Mouse (Mus musculus): ENCODE results near the gene Ccdc177. TPM values are rescaled to one million over a fixed set of nuclear protein-coding genes. Genes with fewer than 3 reads are reported as not detected.

Gene Ccdc177
- polyA plus RNA-seq (2012; ENCODE audit: insufficient read depth, insufficient read length, missing spikeins): not detected in 2 replicates

DNA sequence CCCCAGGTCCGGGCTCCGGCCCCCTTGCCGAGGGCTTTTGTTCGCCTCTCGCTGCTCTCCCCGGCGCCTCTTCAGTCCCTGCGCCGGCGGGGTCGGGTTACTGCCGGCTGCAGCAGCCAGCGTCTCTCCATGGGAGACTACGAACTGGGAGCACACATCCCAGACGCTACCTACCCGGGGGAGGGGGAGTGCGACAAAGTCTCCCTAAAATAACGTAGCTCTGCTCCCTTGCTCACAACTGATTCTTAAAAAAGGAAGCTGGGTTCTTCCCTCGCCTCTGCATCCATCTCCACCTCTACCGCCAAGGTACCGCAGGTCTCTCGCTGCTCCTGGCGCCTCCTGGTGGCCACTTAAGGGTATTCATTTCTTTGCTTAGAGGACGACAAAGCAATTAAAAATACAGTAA lies at the start of gene Ccdc177:
Gene Ccdc177, minus strand, starts transcription at position 292 of the 406 bp plus-strand sequence.
- no peak within 1 kb of the TSS for H3K27ac ChIP-seq (replicated peaks; ENCODE audit: low read depth, low read length)
- peak within 1 kb of the TSS; percentile 24; the same call in 1 of the 2 replicates for H3K4me3 ChIP-seq (ENCODE audit: insufficient read depth, low read depth, low read length)
- peaks cover 2% of the 10 kb centered on the region for H3K4me1 ChIP-seq (ENCODE audit: control insufficient read depth, insufficient read depth, insufficient read length, low read length)

DNA sequence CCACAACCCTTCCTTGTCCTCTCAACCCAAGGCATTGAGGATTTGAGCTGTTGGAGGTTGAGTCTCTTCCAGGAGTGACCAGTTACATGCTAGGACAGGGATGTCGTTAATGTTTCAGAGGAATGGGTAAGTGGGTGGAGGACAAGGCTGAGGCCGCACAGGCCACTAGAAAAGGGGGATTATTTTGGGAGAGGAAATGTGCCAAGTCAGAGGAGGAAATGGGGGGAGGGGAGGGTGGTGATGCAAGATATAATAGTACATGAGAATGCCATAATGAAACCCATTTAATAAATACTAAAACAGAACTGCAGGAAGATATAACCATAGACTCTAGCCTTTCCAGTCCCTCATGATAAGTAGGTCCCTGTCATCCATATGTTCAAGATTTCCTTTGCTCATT lies 49.5 kb upstream of the Ccdc177 start:
- H3K4me3 ChIP-seq (ENCODE audit: insufficient read depth, low read depth, low read length): no peak overlapping the region
- H3K27ac ChIP-seq (replicated peaks; ENCODE audit: low read depth, low read length): peak overlapping the region; percentile 7; the same call in 1 of the 2 replicates
- peaks cover 35% of the 10 kb centered on the region for H3K4me1 ChIP-seq (ENCODE audit: control insufficient read depth, insufficient read depth, insufficient read length, low read length)

DNA sequence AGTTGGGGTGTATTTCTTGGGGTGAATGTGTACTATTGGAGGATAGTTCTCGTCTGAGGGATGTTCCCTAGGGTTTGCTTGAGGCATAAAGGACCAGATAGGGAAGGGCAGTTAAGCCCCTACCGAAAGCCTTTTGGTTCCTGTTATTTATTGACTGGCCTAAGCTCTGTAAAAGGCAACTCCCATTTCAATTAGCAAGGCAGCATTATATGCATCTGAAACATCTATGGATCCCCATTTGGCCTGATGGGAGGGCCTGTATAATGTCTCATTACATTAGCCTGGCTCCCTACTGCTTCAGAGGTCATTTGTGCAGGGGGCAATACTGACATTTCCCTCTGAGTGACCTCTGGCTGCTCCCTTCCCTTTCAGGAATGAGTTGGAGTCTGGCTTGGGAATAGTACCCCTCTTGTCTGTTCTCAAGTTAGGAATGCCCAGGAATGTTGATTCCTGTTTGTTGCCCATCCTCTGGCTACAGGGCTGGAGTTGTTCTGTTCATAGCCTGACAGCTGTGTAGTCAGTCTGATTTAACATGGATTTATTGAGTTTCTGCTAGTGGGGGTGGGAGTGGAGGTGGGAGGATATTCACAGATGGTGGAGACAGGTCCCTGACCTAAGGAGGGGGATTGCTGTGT lies 47.1 kb upstream of the Ccdc177 start:
- peaks cover 40% of the 10 kb centered on the region for H3K4me1 ChIP-seq (ENCODE audit: control insufficient read depth, insufficient read depth, insufficient read length, low read length)
- H3K27ac ChIP-seq (replicated peaks; ENCODE audit: low read depth, low read length): peak overlapping the region; percentile 38; the same call in 1 of the 2 replicates

DNA sequence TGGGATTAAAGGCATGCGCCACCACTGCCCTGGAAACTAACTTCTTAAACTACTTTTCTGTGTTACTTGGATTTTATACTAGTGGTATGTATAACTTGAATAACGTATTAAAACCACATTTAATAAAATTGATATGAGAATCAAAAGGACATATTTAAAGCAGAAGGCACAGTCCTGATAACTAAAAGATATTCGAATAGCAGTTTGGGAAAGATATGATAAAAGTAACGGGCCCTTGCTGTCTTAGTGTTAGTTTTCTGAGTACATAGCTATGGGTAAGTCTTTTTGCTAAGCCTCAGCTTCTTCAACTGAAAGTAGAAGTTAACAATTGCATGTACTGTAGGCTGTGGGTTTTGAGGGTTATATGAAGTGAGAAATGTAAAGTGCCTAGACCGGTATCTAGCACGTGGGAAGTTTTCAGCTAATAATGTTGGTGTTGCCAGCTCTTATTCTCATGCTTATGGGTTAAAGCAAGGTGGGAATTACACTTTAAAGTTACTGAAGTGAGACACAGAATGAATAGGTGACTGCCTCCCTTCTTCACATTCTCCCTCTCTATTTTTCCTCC lies 44.5 kb upstream of the Ccdc177 start:
- Histone ChIP-seq H3K27ac (replicated peaks; ENCODE audit: low read depth, low read length) (no peak overlapping the region), H3K4me1 (ENCODE audit: control insufficient read depth, insufficient read depth, insufficient read length, low read length) (peaks cover 23% of the 10 kb centered on the region), H3K4me3 (ENCODE audit: insufficient read depth, low read depth, low read length) (no peak overlapping the region)

More for the DNA sequence above, 47.1 kb upstream of the Ccdc177 start:
- H3K4me3 ChIP-seq (ENCODE audit: insufficient read depth, low read depth, low read length): no peak overlapping the region

DNA sequence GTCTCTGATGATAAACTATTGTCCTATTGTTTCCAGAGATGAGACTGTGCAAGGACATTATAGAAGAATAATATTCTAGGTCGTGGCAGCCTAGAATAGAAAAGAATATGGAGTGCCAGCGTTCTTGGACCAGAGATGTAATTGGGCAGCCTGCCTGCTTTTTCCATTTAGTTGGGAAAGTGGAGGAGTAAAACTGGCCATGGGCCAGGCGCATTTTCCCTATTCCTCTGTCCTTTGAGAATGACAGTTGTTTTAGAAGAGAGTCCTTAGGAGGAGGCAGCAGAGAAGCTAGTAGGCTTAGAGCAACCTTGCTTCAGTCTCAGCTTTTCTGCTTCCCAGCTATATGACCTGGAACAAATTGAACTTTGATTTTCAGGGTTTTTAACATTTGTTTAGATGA lies 43.4 kb upstream of the Ccdc177 start:
- H3K4me1 ChIP-seq (ENCODE audit: control insufficient read depth, insufficient read depth, insufficient read length, low read length): peaks cover 17% of the 10 kb centered on the region
- H3K4me3 ChIP-seq (ENCODE audit: insufficient read depth, low read depth, low read length): no peak overlapping the region
- 0 out of 2 replicates have a peak overlapping the region, but pooled peaks have one; percentile 3 for H3K27ac ChIP-seq (replicated peaks; ENCODE audit: low read depth, low read length)

DNA sequence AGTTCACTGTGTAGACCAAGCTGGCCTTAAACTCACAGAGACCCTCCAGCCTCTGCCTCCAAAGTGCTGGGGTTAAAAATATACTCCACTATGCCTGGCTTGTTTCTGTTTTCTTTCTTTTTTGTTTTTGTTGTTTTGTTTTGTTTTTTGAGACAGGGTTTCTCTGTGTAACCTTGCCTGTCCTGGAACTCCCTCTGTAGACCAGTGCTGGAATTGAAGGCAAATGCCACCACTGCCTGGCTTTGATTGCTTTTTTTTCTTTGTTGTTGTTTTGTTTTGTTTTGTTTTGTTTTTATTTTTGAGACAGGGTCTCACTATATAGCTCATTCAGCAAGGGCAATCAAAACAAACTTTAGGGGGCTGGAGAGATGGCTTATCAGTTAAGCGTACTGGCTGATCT lies 41.0 kb upstream of the Ccdc177 start:
- H3K4me3 ChIP-seq (ENCODE audit: insufficient read depth, low read depth, low read length): no peak overlapping the region
- no peak overlapping the region for H3K27ac ChIP-seq (replicated peaks; ENCODE audit: low read depth, low read length)
- peaks cover 10% of the 10 kb centered on the region for H3K4me1 ChIP-seq (ENCODE audit: control insufficient read depth, insufficient read depth, insufficient read length, low read length)

DNA sequence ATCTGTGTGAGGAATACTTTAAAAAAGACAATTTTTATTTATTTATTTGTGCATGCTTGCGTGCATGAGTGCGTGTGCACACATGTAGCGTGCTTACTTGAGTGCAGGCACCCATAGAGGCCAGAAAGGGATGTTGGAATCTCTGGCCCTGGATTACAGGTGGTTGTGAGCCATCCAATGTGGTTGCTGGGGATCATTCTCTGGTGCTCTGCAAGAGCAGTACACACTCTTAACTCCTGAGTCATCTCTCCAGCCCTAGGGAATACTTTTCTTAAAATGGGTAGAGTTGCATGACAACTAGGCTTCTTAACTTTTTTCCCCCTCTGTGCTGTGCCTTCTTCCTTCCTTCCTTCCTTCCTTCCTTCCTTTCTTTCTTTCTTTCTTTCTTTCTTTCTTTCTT lies 39.7 kb upstream of the Ccdc177 start:
- no peak overlapping the region for H3K27ac ChIP-seq (replicated peaks; ENCODE audit: low read depth, low read length)
- H3K4me3 ChIP-seq (ENCODE audit: insufficient read depth, low read depth, low read length): no peak overlapping the region

DNA sequence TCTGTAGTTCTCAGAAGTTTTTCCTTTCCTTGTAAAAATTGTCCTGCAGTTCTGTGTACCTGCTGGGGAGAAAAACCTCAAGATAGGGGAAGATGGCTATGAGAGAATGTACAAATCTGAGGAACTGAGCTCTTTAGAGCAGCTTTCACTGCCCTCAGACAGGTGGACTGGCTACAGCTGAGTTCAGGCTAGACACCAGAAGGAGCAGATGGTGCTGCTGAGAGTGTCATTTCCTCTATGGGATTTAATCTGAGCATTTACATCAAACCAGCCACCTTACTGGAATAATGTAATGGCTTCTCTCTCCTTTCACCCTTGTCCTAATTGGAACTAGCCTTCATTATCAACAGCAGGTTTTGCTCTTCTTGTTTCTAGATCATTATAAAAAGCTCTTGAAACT lies 37.8 kb upstream of the Ccdc177 start:
- H3K27ac ChIP-seq (replicated peaks; ENCODE audit: low read depth, low read length): no peak overlapping the region
- peaks cover 19% of the 10 kb centered on the region for H3K4me1 ChIP-seq (ENCODE audit: control insufficient read depth, insufficient read depth, insufficient read length, low read length)
- no peak overlapping the region for H3K4me3 ChIP-seq (ENCODE audit: insufficient read depth, low read depth, low read length)

More for the DNA sequence above, 39.7 kb upstream of the Ccdc177 start:
- H3K4me1 ChIP-seq (ENCODE audit: control insufficient read depth, insufficient read depth, insufficient read length, low read length): peaks cover 15% of the 10 kb centered on the region

DNA sequence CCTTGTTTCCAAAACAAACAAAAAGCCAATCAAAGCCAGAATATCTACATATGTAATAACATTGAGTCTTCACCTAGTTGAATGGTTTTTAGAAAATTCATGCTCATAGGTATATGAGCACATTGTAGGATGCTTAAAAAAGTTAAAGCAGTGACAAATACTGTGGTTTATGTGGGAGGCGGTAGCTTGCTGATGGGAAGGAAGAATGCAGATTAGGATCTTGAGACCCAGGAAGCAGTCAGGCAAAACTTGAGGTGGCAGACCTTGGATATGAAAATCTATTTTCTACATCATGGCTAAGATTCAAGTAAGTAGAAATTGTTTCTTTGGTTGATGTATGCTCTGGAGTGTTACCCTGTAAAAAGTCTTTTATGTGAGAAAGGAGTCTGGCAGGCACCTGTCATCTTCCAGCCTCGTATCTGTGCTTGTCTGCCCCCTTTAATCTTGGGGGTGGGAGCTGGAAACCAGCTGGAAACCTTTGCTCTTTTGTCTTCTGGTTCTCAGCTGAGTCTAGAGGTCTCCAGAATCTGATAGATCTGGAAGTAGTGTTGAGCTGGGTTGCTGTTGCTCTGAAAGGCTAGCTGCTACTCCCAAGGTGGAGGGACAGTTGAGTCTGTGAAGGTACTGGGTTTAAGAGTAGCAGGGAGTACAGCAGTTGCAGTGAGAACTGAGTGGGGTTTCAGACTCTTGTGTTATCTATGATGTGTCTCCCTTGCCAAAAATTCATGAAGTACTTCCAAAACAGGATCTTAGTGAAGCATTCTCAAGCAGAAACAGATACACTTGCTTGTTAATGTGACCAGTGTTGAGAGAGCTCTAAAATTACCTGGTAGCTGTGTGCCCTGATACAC lies 34.7 kb upstream of the Ccdc177 start:
- Histone ChIP-seq H3K4me3 (ENCODE audit: insufficient read depth, low read depth, low read length) (no peak overlapping the region), H3K27ac (replicated peaks; ENCODE audit: low read depth, low read length) (no peak overlapping the region), H3K4me1 (ENCODE audit: control insufficient read depth, insufficient read depth, insufficient read length, low read length) (peaks cover 27% of the 10 kb centered on the region)

DNA sequence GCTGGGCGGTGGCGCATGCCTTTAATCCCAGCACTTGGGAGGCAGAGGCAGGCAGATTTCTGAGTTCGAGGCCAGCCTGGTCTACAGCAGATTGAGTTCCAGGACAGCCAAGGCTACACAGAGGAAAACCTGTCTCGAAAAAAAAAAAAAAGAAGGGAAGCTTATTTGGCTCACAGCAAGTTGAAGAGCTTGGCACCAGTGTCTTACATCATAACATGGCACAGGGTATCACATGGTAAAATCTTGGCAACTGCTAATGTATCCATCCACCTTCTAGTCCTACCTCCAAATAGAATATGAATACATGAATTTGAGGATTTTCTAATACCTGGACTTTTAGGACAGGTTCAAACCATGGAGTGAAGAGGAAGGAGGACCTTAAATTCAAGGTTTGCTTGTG lies 34.0 kb upstream of the Ccdc177 start:
- Histone ChIP-seq H3K27ac (replicated peaks; ENCODE audit: low read depth, low read length) (no peak overlapping the region), H3K4me1 (ENCODE audit: control insufficient read depth, insufficient read depth, insufficient read length, low read length) (peaks cover 30% of the 10 kb centered on the region), H3K4me3 (ENCODE audit: insufficient read depth, low read depth, low read length) (no peak overlapping the region)

DNA sequence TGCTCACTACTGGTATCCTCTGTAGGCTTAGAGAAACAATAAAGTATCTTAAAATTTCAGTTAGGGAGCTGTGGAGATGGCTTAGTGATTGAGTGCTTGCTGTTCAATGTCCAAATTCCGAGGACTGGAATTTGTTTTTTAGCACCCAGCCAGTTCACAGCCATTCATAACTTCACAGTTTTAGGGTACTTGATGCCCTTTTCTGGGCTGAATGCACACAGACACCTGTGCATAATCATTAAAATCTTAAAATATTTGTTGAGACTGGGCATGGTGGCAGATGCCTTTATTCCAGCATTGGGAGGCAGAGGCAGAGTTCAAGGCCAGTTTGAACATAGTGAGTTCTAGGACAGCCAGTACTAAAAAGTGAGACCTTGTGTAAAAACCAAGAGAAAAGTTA lies 33.0 kb upstream of the Ccdc177 start:
- H3K4me1 ChIP-seq (ENCODE audit: control insufficient read depth, insufficient read depth, insufficient read length, low read length): peaks cover 30% of the 10 kb centered on the region
- no peak overlapping the region for H3K4me3 ChIP-seq (ENCODE audit: insufficient read depth, low read depth, low read length)
- H3K27ac ChIP-seq (replicated peaks; ENCODE audit: low read depth, low read length): no peak overlapping the region

DNA sequence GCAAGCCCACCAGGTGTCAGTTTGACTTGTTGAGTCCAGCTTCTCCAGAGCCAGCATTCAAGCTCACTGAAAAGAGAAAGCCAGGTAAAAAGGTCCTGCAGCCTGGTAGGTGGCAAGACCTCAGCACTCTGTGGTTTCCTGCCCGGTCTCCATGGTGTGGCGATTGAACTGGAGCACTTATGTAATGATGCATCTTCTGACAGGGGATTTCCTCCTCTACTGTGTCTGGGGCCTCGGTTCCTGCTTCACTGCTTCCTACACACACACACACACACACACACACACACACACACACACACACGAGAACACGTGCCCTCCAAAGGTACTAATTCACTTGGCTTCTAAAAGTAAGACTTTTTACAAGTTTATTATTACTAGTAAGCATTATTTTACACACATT lies 32.4 kb upstream of the Ccdc177 start:
- Histone ChIP-seq H3K27ac (replicated peaks; ENCODE audit: low read depth, low read length) (peak overlapping the region; percentile 49; the same call in 1 of the 2 replicates), H3K4me1 (ENCODE audit: control insufficient read depth, insufficient read depth, insufficient read length, low read length) (peaks cover 27% of the 10 kb centered on the region), H3K4me3 (ENCODE audit: insufficient read depth, low read depth, low read length) (peak overlapping the region; percentile 33; the same call in 1 of the 2 replicates)

DNA sequence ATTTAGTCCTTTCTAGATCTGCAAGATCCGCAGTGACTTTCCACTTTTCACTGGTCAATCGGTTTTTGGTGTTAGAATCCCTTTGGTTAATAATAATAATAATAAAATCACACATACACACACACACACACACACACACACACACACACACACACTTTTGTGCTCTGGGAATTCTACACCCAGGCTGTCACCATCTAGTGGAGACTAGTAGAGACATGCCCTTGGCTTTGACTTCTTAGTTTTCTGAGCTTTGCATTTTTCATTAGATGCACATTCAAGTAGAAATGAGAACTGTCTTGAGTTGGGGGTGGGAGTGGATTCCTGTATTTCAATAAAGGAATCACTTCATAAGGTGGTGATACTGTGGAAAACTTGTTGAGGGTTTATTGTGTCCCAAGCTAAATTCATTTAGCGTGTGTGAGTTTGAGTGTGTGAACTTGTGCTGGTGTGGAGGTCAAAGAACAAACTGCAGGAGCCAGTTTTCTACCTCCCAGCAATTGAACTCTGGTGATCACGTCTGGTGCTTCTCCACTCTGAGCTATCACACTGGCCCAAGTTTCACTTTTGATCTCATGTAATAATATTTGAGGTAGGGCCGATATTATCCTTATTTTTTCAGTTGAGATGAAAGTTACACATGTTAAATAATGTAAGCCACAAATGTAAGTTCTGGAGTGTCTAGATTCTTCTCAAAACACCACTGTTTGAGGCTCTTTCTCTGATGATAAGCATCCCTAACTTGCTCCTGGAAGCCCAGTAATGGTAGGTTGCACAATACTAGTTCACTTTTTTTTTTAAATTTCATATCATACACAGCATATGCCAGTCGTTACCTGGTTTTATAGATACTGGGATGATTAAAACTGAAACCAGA lies 31.3 kb upstream of the Ccdc177 start:
- H3K27ac ChIP-seq (replicated peaks; ENCODE audit: low read depth, low read length): peak overlapping the region; percentile 98
- H3K4me3 ChIP-seq (ENCODE audit: insufficient read depth, low read depth, low read length): peak overlapping the region; percentile 99
- H3K4me1 ChIP-seq (ENCODE audit: control insufficient read depth, insufficient read depth, insufficient read length, low read length): peaks cover 27% of the 10 kb centered on the region

DNA sequence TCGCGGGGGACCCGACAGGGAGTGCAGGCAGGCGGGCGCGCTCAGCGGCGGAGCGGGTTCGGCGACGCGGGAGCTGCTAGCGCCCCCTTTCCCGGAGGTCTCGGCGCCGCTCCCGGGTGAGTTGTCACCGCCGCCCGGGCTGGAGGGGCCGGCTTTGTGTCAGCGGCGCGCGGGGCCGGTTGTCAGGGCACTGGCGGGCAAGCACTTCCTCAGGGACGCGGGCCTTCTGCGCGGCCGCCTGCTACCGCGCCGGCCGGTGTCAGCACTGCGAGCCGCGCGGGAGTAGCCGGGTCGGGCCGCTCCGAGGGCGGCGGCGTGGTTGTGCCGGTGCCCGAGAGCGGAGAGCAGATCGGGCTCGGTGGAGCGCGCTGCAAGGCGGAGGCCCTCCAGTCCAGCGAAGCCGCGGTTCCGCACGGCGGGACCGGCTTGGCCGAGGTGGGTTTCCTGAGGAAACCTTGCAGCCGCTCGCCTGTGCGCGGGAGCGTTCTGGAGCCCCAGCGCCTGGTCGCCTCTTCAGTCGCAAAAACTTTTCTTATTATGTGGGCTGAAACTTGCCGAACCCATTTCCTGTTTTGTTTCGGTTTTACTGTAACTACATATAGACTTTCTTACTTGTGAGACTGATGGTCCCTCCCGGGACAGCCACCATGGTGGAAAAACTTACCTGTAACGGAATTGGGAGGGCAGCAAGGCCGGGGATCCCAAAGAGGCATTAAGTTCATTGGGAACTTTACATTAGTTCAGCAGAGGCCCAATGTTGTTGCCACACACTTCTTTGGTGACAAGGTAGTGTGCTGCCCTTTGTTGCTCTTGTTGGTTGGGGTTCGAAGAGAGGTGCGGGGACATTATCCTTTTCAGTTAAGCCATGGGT lies 30.4 kb upstream of the Ccdc177 start:
- H3K4me3 ChIP-seq (ENCODE audit: insufficient read depth, low read depth, low read length): peak overlapping the region; percentile 99
- H3K4me1 ChIP-seq (ENCODE audit: control insufficient read depth, insufficient read depth, insufficient read length, low read length): peaks cover 24% of the 10 kb centered on the region
- peak overlapping the region; percentile 98 for H3K27ac ChIP-seq (replicated peaks; ENCODE audit: low read depth, low read length)
